Mouse (Mus musculus): ENCODE results near the gene Myod1. TPM values are rescaled to one million over a fixed set of nuclear protein-coding genes. Genes with fewer than 3 reads are reported as not detected.

Gene Myod1
- polyA plus RNA-seq, 1 experiment from 2014 or later, result not detected

DNA sequence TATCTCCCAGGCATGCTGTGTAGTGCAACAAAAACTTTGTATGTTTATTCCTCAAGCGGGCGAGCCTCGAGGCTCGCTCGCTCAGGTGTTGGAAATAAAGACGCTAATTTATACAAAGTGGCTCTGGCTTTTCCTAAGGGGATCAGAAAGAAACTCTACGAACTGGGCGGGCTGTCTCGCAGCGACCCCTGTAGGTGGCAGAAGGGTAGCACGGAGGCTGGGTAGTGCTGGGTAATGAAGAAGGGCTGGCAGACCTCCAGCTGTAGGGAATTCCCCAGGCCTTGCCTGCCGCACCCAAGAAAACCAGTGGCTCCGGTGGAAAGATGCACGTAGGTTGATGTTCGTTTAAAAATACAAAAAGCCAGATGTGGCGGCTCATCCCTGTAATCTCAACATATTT, 2.7 kb downstream of the Myod1 start:
- no peak overlapping the region for H3K27ac ChIP-seq (ENCODE audit: low read depth, low read length)
- no peaks in the 10 kb centered on the region for H3K36me3 ChIP-seq (ENCODE audit: control insufficient read depth, insufficient read depth, low read length)
- 7% methylated on average over 16 of the region's 16 CpGs for WGBS
- peak; percentile 84 for DNase-seq (ENCODE audit: low spot score)
- no peaks in the 10 kb centered on the region for H3K4me1 ChIP-seq (ENCODE audit: control insufficient read depth, insufficient read depth, low read length)
- ATAC-seq, result peak; percentile 74; the same call in 1 of the 2 replicates
- H3K4me3 ChIP-seq (ENCODE audit: low read depth, low read length), result no peak overlapping the region
- no peaks in the 10 kb centered on the region for H3K9me3 ChIP-seq (replicated peaks; ENCODE audit: control insufficient read depth, low read length)
- H3K27me3 ChIP-seq (replicated peaks; ENCODE audit: control insufficient read depth, insufficient read depth, low read length), result peaks cover 39% of the 10 kb centered on the region
- H3K9ac ChIP-seq (ENCODE audit: low read length), result no peak overlapping the region
- H3K4me2 ChIP-seq (ENCODE audit: low read length), result no peak overlapping the region

- Histone ChIP-seq H3K9ac (ENCODE audit: low read length) (no peak overlapping the region), H3K27me3 (replicated peaks; ENCODE audit: control insufficient read depth, insufficient read depth, low read length) (peaks cover 37% of the 10 kb centered on the region), H3K4me3 (ENCODE audit: low read depth, low read length) (no peak overlapping the region), H3K4me2 (ENCODE audit: low read length) (no peak overlapping the region), H3K4me1 (ENCODE audit: control insufficient read depth, insufficient read depth, low read length) (no peaks in the 10 kb centered on the region), H3K27ac (ENCODE audit: low read depth, low read length) (no peak overlapping the region), H3K36me3 (ENCODE audit: control insufficient read depth, insufficient read depth, low read length) (no peaks in the 10 kb centered on the region), H3K9me3 (replicated peaks; ENCODE audit: control insufficient read depth, low read length) (no peaks in the 10 kb centered on the region)
- DNase-seq (ENCODE audit: low spot score), result no peak
- WGBS, result 69% methylated on average over 9 of the region's 9 CpGs
- no peak for ATAC-seq
Observed at GRCm38 (mm10) chr7:46380625-46381024, 4.4 kb downstream of the Myod1 start.

- WGBS, result 91% methylated on average over 3 of the region's 3 CpGs
- H3K9ac ChIP-seq (ENCODE audit: low read length), result no peak overlapping the region
- H3K36me3 ChIP-seq (ENCODE audit: control insufficient read depth, insufficient read depth, low read length), result no peaks in the 10 kb centered on the region
- H3K4me2 ChIP-seq (ENCODE audit: low read length), result no peak overlapping the region
- no peak overlapping the region for H3K27ac ChIP-seq (ENCODE audit: low read depth, low read length)
- no peaks in the 10 kb centered on the region for H3K9me3 ChIP-seq (replicated peaks; ENCODE audit: control insufficient read depth, low read length)
- no peaks in the 10 kb centered on the region; the same call in 1 of the 2 replicates for H3K27me3 ChIP-seq (replicated peaks; ENCODE audit: control insufficient read depth, insufficient read depth, low read length)
- no peak overlapping the region for H3K4me3 ChIP-seq (ENCODE audit: low read depth, low read length)
- no peak for DNase-seq (ENCODE audit: low spot score)
- no peaks in the 10 kb centered on the region for H3K4me1 ChIP-seq (ENCODE audit: control insufficient read depth, insufficient read depth, low read length)
- ATAC-seq, result no peak
Observed at GRCm38 (mm10) chr7:46387430-46387829, 11.2 kb downstream of the Myod1 start.

- Histone ChIP-seq H3K9me3 (replicated peaks; ENCODE audit: control insufficient read depth, low read length) (no peaks in the 10 kb centered on the region), H3K27ac (ENCODE audit: low read depth, low read length) (no peak overlapping the region), H3K9ac (ENCODE audit: low read length) (no peak overlapping the region), H3K4me3 (ENCODE audit: low read depth, low read length) (no peak overlapping the region), H3K4me1 (ENCODE audit: control insufficient read depth, insufficient read depth, low read length) (no peaks in the 10 kb centered on the region), H3K36me3 (ENCODE audit: control insufficient read depth, insufficient read depth, low read length) (no peaks in the 10 kb centered on the region), H3K4me2 (ENCODE audit: low read length) (no peak overlapping the region), H3K27me3 (replicated peaks; ENCODE audit: control insufficient read depth, insufficient read depth, low read length) (peaks cover 4% of the 10 kb centered on the region; the same call in 1 of the 2 replicates)
- WGBS, result 76% methylated on average over 10 of the region's 10 CpGs
- no peak for ATAC-seq
- DNase-seq (ENCODE audit: low spot score), result no peak
Observed at GRCm38 (mm10) chr7:46389456-46390085, 13.3 kb downstream of the Myod1 start.

- no peak overlapping the region for H3K9ac ChIP-seq (ENCODE audit: low read length)
- peaks cover 10% of the 10 kb centered on the region for H3K27me3 ChIP-seq (replicated peaks; ENCODE audit: control insufficient read depth, insufficient read depth, low read length)
- no peaks in the 10 kb centered on the region for H3K4me1 ChIP-seq (ENCODE audit: control insufficient read depth, insufficient read depth, low read length)
- no peak for ATAC-seq
- no peak overlapping the region for H3K27ac ChIP-seq (ENCODE audit: low read depth, low read length)
- H3K9me3 ChIP-seq (replicated peaks; ENCODE audit: control insufficient read depth, low read length), result no peaks in the 10 kb centered on the region
- WGBS, result 55% methylated on average over 4 of the region's 4 CpGs
- H3K36me3 ChIP-seq (ENCODE audit: control insufficient read depth, insufficient read depth, low read length), result no peaks in the 10 kb centered on the region
- DNase-seq (ENCODE audit: low spot score), result no peak
- H3K4me3 ChIP-seq (ENCODE audit: low read depth, low read length), result no peak overlapping the region
- H3K4me2 ChIP-seq (ENCODE audit: low read length), result no peak overlapping the region
Observed at GRCm38 (mm10) chr7:46390226-46390625, 14.0 kb downstream of the Myod1 start.

DNA sequence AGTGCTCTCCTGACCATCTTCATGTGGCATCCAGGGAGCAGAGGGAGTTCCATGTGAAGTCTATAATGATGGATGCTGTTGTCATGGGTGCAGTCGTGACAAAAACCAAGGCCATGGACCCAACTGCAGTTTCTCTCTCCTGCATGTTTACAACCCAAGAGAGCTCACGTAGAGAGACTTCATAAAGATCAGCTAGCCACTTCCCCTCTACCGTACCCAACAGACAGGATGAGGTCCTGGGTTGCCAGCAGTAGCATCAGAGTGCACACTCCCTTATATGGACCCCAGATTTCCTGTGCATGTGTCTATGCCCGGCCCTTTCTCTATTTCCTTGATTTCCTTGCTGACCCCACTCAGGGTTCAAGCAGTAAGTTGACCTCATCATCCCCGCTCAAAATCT, 15.4 kb downstream of the Myod1 start:
- Histone ChIP-seq H3K4me3 (ENCODE audit: low read depth, low read length) (no peak overlapping the region), H3K27ac (ENCODE audit: low read depth, low read length) (no peak overlapping the region), H3K9me3 (replicated peaks; ENCODE audit: control insufficient read depth, low read length) (no peaks in the 10 kb centered on the region), H3K4me1 (ENCODE audit: control insufficient read depth, insufficient read depth, low read length) (no peaks in the 10 kb centered on the region), H3K36me3 (ENCODE audit: control insufficient read depth, insufficient read depth, low read length) (no peaks in the 10 kb centered on the region), H3K9ac (ENCODE audit: low read length) (no peak overlapping the region), H3K4me2 (ENCODE audit: low read length) (no peak overlapping the region), H3K27me3 (replicated peaks; ENCODE audit: control insufficient read depth, insufficient read depth, low read length) (peaks cover 20% of the 10 kb centered on the region)
- 73% methylated on average over 5 of the region's 5 CpGs for WGBS
- DNase-seq (ENCODE audit: low spot score) (no peak), ATAC-seq (no peak)

- Histone ChIP-seq H3K9ac (ENCODE audit: low read length) (no peak overlapping the region), H3K27me3 (replicated peaks; ENCODE audit: control insufficient read depth, insufficient read depth, low read length) (peaks cover 29% of the 10 kb centered on the region), H3K27ac (ENCODE audit: low read depth, low read length) (no peak overlapping the region), H3K36me3 (ENCODE audit: control insufficient read depth, insufficient read depth, low read length) (no peaks in the 10 kb centered on the region), H3K9me3 (replicated peaks; ENCODE audit: control insufficient read depth, low read length) (no peaks in the 10 kb centered on the region), H3K4me1 (ENCODE audit: control insufficient read depth, insufficient read depth, low read length) (no peaks in the 10 kb centered on the region; the same call in 1 of the 2 replicates), H3K4me2 (ENCODE audit: low read length) (no peak overlapping the region), H3K4me3 (ENCODE audit: low read depth, low read length) (no peak overlapping the region)
- DNase-seq (ENCODE audit: low spot score) (peak; percentile 83), ATAC-seq (0 out of 2 replicates have a peak, but pooled peaks have one; percentile 3)
- WGBS, result 0% methylated on average over 2 of the region's 2 CpGs
Observed at GRCm38 (mm10) chr7:46393116-46393515, 16.8 kb downstream of the Myod1 start.

GRCm38 (mm10) chr7:46393718-46394511, 17.6 kb downstream of the Myod1 start:
- Histone ChIP-seq H3K27me3 (replicated peaks; ENCODE audit: control insufficient read depth, insufficient read depth, low read length) (peaks cover 37% of the 10 kb centered on the region), H3K9ac (ENCODE audit: low read length) (no peak overlapping the region), H3K36me3 (ENCODE audit: control insufficient read depth, insufficient read depth, low read length) (no peaks in the 10 kb centered on the region), H3K27ac (ENCODE audit: low read depth, low read length) (no peak overlapping the region), H3K4me3 (ENCODE audit: low read depth, low read length) (no peak overlapping the region), H3K9me3 (replicated peaks; ENCODE audit: control insufficient read depth, low read length) (no peaks in the 10 kb centered on the region), H3K4me1 (ENCODE audit: control insufficient read depth, insufficient read depth, low read length) (peaks cover 5% of the 10 kb centered on the region; the same call in 1 of the 2 replicates), H3K4me2 (ENCODE audit: low read length) (no peak overlapping the region)
- 39% methylated on average over 12 of the region's 12 CpGs for WGBS
- ATAC-seq, result no peak
- DNase-seq (ENCODE audit: low spot score), result no peak

DNA sequence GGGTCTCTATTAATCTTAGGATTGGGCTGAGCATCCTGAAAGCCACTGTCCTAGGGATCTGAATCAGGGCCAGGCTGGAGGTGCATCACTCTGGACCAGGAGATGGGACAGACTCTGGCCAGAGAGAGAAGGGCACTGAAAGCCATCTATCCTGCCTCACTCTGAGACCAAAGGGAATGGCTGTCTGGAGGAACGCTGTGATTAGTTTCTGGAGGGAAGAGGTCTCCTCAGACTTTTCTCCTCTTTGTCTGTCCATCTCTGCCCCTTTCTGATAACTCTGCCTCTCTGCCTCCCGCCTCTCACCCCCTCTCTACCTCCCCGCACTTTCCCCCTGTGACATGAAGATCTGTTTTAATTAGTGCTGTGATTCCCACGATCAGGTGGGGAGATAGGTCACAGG, 18.7 kb downstream of the Myod1 start:
- Histone ChIP-seq H3K4me1 (ENCODE audit: control insufficient read depth, insufficient read depth, low read length) (peaks cover 12% of the 10 kb centered on the region; the same call in 1 of the 2 replicates), H3K27me3 (replicated peaks; ENCODE audit: control insufficient read depth, insufficient read depth, low read length) (peaks cover 42% of the 10 kb centered on the region), H3K9ac (ENCODE audit: low read length) (no peak overlapping the region), H3K4me3 (ENCODE audit: low read depth, low read length) (no peak overlapping the region), H3K4me2 (ENCODE audit: low read length) (no peak overlapping the region), H3K9me3 (replicated peaks; ENCODE audit: control insufficient read depth, low read length) (no peaks in the 10 kb centered on the region), H3K27ac (ENCODE audit: low read depth, low read length) (no peak overlapping the region), H3K36me3 (ENCODE audit: control insufficient read depth, insufficient read depth, low read length) (no peaks in the 10 kb centered on the region)
- 62% methylated on average over 4 of the region's 4 CpGs for WGBS
- no peak for DNase-seq (ENCODE audit: low spot score)
- ATAC-seq, result no peak

All from forebrain, embryonic 14.5 days (tissue).